In the genomic region with DNA sequence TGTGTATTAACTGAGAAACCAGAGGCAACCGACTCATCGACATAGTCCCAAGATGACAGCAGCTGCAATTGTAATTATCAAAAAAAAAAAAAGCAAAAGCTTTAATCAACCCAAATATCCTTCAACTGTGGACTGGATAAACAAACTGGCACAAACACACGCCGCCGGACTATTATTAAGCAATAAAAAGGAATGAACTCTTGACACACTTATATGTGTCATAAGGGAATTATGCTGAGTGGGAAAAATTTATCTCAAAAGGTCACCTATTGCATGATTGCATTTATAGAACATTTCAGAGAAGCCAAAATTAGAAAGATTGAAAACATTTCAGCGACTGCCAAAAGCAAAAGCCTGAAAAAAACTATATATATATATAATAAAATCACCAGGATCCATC, we compare ENCODE assay signal across 17 mouse cellular contexts.
"Had no signal": no experiment of that assay in that cellular context is flagged by ENCODE, and none has a peak within 500 bp of the region (broad histone marks: within the 10 kb centered on the region; RNA-seq: fewer than 3 reads in every experiment).

No protein-coding gene starts in this region.

- ATAC-seq: midbrain, embryonic 16.5 days had no signal

- H3K9ac ChIP-seq: liver, embryonic 14.5 days; lung, embryonic 14.5 days; midbrain, embryonic 12.5 days; neural tube, embryonic 12.5 days; stomach, embryonic 15.5 days had no signal

- H3K36me3 ChIP-seq: midbrain, embryonic 10.5 days; midbrain, embryonic 12.5 days; neural tube, embryonic 12.5 days; stomach, embryonic 15.5 days had no signal

- H3K4me3 ChIP-seq: midbrain, embryonic 10.5 days; midbrain, embryonic 12.5 days; myocyte; neural tube, embryonic 12.5 days; stomach, embryonic 15.5 days had no signal

- H3K27me3 ChIP-seq: neural tube, embryonic 12.5 days; stomach, embryonic 15.5 days had no signal

- H3K4me2 ChIP-seq: lung, embryonic 14.5 days; midbrain, embryonic 12.5 days; neural tube, embryonic 12.5 days; stomach, embryonic 15.5 days had no signal

- DNase-seq: lung, adult 18-20 months; lung, embryonic 14.5 days; lung, postnatal 14 days; lung, postnatal 4 days; midbrain, embryonic 14.5 days; right cerebral cortex, postnatal 14 days; thymus, adult 2 months; thymus, postnatal 25 days; thymus, postnatal 4 days had no signal

- H3K9me3 ChIP-seq: midbrain, embryonic 10.5 days; midbrain, embryonic 12.5 days; neural tube, embryonic 12.5 days; stomach, embryonic 15.5 days had no signal

- H3K27ac ChIP-seq: liver, embryonic 14.5 days; midbrain, embryonic 10.5 days; midbrain, embryonic 12.5 days; neural tube, embryonic 12.5 days; stomach, embryonic 15.5 days; stomach, postnatal 0 days had no signal

- H3K4me1 ChIP-seq: midbrain, embryonic 10.5 days; midbrain, embryonic 12.5 days; neural tube, embryonic 12.5 days; stomach, embryonic 15.5 days had no signal
